Mouse (Mus musculus): ENCODE results near the gene Kcnn4. TPM values are rescaled to one million over a fixed set of nuclear protein-coding genes. Genes with fewer than 3 reads are reported as not detected.
"Not testable (repeated sequence)": the region's sequence is repeated elsewhere in the genome, so short reads cannot be mapped to it uniquely, and the experiment has no call there.

The Kcnn4 gene
- polyA plus RNA-seq, 1 experiment from 2014 or later = 3.0 TPM

- 93% methylated on average over 3 of the region's 3 CpGs for WGBS
- H3K9ac ChIP-seq (replicated peaks) = no peak overlapping the region
- H3K27ac ChIP-seq (replicated peaks) = no peak overlapping the region
- H3K36me3 ChIP-seq = no peaks in the 10 kb centered on the region
- H3K27me3 ChIP-seq (replicated peaks) = no peaks in the 10 kb centered on the region
- H3K9me3 ChIP-seq (replicated peaks) = no peaks in the 10 kb centered on the region
- H3K4me3 ChIP-seq (replicated peaks) = no peak overlapping the region
- no peak for ATAC-seq (ENCODE audit: low FRiP score)
- no peak overlapping the region for H3K4me2 ChIP-seq
- peaks cover 28% of the 10 kb centered on the region for H3K4me1 ChIP-seq
Observed at GRCm38 (mm10) chr7:24394054-24394453, 24.0 kb downstream of the Kcnn4 start.

GRCm38 (mm10) chr7:24394475-24395161 lies 24.6 kb downstream of the Kcnn4 start:
- Histone ChIP-seq H3K4me1 (peaks cover 26% of the 10 kb centered on the region), H3K27ac (replicated peaks) (no peak overlapping the region), H3K9me3 (replicated peaks) (no peaks in the 10 kb centered on the region), H3K36me3 (no peaks in the 10 kb centered on the region), H3K4me2 (no peak overlapping the region), H3K9ac (replicated peaks) (no peak overlapping the region), H3K4me3 (replicated peaks) (no peak overlapping the region), H3K27me3 (replicated peaks) (no peaks in the 10 kb centered on the region)
- WGBS = 81% methylated on average over 15 of the region's 15 CpGs
- no peak for ATAC-seq (ENCODE audit: low FRiP score)

- ATAC-seq (ENCODE audit: low FRiP score) = no peak
- peaks cover 23% of the 10 kb centered on the region for H3K4me1 ChIP-seq
- no peak overlapping the region for H3K27ac ChIP-seq (replicated peaks)
- WGBS = 83% methylated on average over 11 of the region's 11 CpGs
- H3K4me3 ChIP-seq (replicated peaks) = no peak overlapping the region
- no peaks in the 10 kb centered on the region for H3K36me3 ChIP-seq
- H3K27me3 ChIP-seq (replicated peaks) = no peaks in the 10 kb centered on the region
- no peak overlapping the region for H3K9ac ChIP-seq (replicated peaks)
- no peaks in the 10 kb centered on the region for H3K9me3 ChIP-seq (replicated peaks)
- no peak overlapping the region for H3K4me2 ChIP-seq
Observed at GRCm38 (mm10) chr7:24396832-24397231, 26.8 kb downstream of the Kcnn4 start.

- Histone ChIP-seq H3K27ac (replicated peaks) (no peak overlapping the region), H3K4me1 (peaks cover 24% of the 10 kb centered on the region; the same call in 1 of the 2 replicates), H3K36me3 (peaks cover 9% of the 10 kb centered on the region), H3K4me3 (replicated peaks) (no peak overlapping the region), H3K9me3 (replicated peaks) (no peaks in the 10 kb centered on the region), H3K9ac (replicated peaks) (no peak overlapping the region), H3K27me3 (replicated peaks) (no peaks in the 10 kb centered on the region), H3K4me2 (no peak overlapping the region)
- no peak for ATAC-seq (ENCODE audit: low FRiP score)
- 98% methylated on average over 8 of the region's 8 CpGs for WGBS
Observed at GRCm38 (mm10) chr7:24398364-24398913, 28.4 kb downstream of the Kcnn4 start.

GRCm38 (mm10) chr7:24399256-24400081 lies 29.4 kb downstream of the Kcnn4 start, which contains the start of gene Smg9:
Smg9 (plus strand) TSS chr7:24399619.
- Histone ChIP-seq H3K4me3 (replicated peaks) (peak within 1 kb of the TSS; percentile 49), H3K4me2 (peak within 1 kb of the TSS; percentile 60), H3K27me3 (replicated peaks) (no peaks in the 10 kb centered on the region), H3K27ac (replicated peaks) (peak within 1 kb of the TSS; percentile 94), H3K36me3 (peaks cover 13% of the 10 kb centered on the region), H3K4me1 (peaks cover 24% of the 10 kb centered on the region; the same call in 1 of the 2 replicates), H3K9me3 (replicated peaks) (no peaks in the 10 kb centered on the region), H3K9ac (replicated peaks) (peak within 1 kb of the TSS; percentile 53)
- ATAC-seq (ENCODE audit: low FRiP score) = peak; percentile 97
- 3% methylated on average over 64 of the region's 66 CpGs for WGBS

GRCm38 (mm10) chr7:24400082-24400452 lies 30.0 kb downstream of the Kcnn4 start:
- H3K4me3 ChIP-seq (replicated peaks) = peak overlapping the region; percentile 49
- ATAC-seq (ENCODE audit: low FRiP score) = no peak; the same call in 1 of the 2 replicates
- peak overlapping the region; percentile 60 for H3K4me2 ChIP-seq
- H3K27ac ChIP-seq (replicated peaks) = peak overlapping the region; percentile 94
- H3K36me3 ChIP-seq = peaks cover 19% of the 10 kb centered on the region
- H3K9ac ChIP-seq (replicated peaks) = peak overlapping the region; percentile 53
- WGBS = 4% methylated on average over 3 of the region's 3 CpGs
- H3K27me3 ChIP-seq (replicated peaks) = no peaks in the 10 kb centered on the region
- peaks cover 24% of the 10 kb centered on the region; the same call in 1 of the 2 replicates for H3K4me1 ChIP-seq
- H3K9me3 ChIP-seq (replicated peaks) = no peaks in the 10 kb centered on the region

- not testable (repeated sequence) for H3K9ac ChIP-seq (replicated peaks); H3K9me3 ChIP-seq (replicated peaks); ATAC-seq (ENCODE audit: low FRiP score); H3K27me3 ChIP-seq (replicated peaks)
- Histone ChIP-seq H3K4me3 (replicated peaks) (peak overlapping the region; percentile 49), H3K27ac (replicated peaks) (peak overlapping the region; percentile 94; the same call in 1 of the 2 replicates), H3K4me2 (peak overlapping the region; percentile 60), H3K36me3 (peaks cover 24% of the 10 kb centered on the region), H3K4me1 (peaks cover 24% of the 10 kb centered on the region; the same call in 1 of the 2 replicates)
- 94% methylated on average over 4 of the region's 4 CpGs for WGBS
Observed at GRCm38 (mm10) chr7:24400489-24400888, 30.4 kb downstream of the Kcnn4 start.

GRCm38 (mm10) chr7:24402851-24403250 lies 32.8 kb downstream of the Kcnn4 start:
- ATAC-seq (ENCODE audit: low FRiP score) = no peak
- no peak overlapping the region for H3K27ac ChIP-seq (replicated peaks)
- no peaks in the 10 kb centered on the region for H3K27me3 ChIP-seq (replicated peaks)
- H3K36me3 ChIP-seq = peaks cover 43% of the 10 kb centered on the region
- peaks cover 30% of the 10 kb centered on the region for H3K4me1 ChIP-seq
- WGBS = 97% methylated on average over 9 of the region's 9 CpGs
- no peak overlapping the region for H3K4me2 ChIP-seq
- H3K9me3 ChIP-seq (replicated peaks) = no peaks in the 10 kb centered on the region
- H3K4me3 ChIP-seq (replicated peaks) = no peak overlapping the region
- no peak overlapping the region for H3K9ac ChIP-seq (replicated peaks)

GRCm38 (mm10) chr7:24405649-24406048 lies 35.6 kb downstream of the Kcnn4 start:
- H3K4me1 ChIP-seq = peaks cover 20% of the 10 kb centered on the region
- peaks cover 54% of the 10 kb centered on the region for H3K36me3 ChIP-seq
- no peak overlapping the region for H3K27ac ChIP-seq (replicated peaks)
- H3K9ac ChIP-seq (replicated peaks) = no peak overlapping the region
- no peak overlapping the region for H3K4me2 ChIP-seq
- no peak overlapping the region for H3K4me3 ChIP-seq (replicated peaks)
- H3K9me3 ChIP-seq (replicated peaks) = no peaks in the 10 kb centered on the region
- WGBS = 87% methylated on average over 13 of the region's 13 CpGs
- ATAC-seq (ENCODE audit: low FRiP score) = no peak
- H3K27me3 ChIP-seq (replicated peaks) = no peaks in the 10 kb centered on the region

- peak; percentile 42 for ATAC-seq (ENCODE audit: low FRiP score)
- WGBS = 39% methylated on average over 5 of the region's 5 CpGs
- H3K9ac ChIP-seq (replicated peaks) = no peak overlapping the region
- peaks cover 56% of the 10 kb centered on the region for H3K36me3 ChIP-seq
- no peaks in the 10 kb centered on the region for H3K9me3 ChIP-seq (replicated peaks)
- H3K27ac ChIP-seq (replicated peaks) = peak overlapping the region; percentile 37; the same call in 1 of the 2 replicates
- no peak overlapping the region for H3K4me2 ChIP-seq
- peaks cover 9% of the 10 kb centered on the region for H3K4me1 ChIP-seq
- no peak overlapping the region for H3K4me3 ChIP-seq (replicated peaks)
- no peaks in the 10 kb centered on the region for H3K27me3 ChIP-seq (replicated peaks)
Observed at GRCm38 (mm10) chr7:24406528-24407344, 36.7 kb downstream of the Kcnn4 start.

- Histone ChIP-seq H3K9me3 (replicated peaks) (no peaks in the 10 kb centered on the region), H3K4me1 (peaks cover 5% of the 10 kb centered on the region; the same call in 1 of the 2 replicates), H3K4me2 (no peak overlapping the region), H3K36me3 (peaks cover 52% of the 10 kb centered on the region), H3K27me3 (replicated peaks) (no peaks in the 10 kb centered on the region), H3K27ac (replicated peaks) (no peak overlapping the region), H3K9ac (replicated peaks) (no peak overlapping the region), H3K4me3 (replicated peaks) (no peak overlapping the region)
- 92% methylated on average over 9 of the region's 9 CpGs for WGBS
- ATAC-seq (ENCODE audit: low FRiP score) = no peak
Observed at GRCm38 (mm10) chr7:24408186-24408585, 38.1 kb downstream of the Kcnn4 start.
